Mouse (Mus musculus) heart, postnatal 0 days (tissue): Measurements from ENCODE around the gene Flywch1. TPM values are rescaled to one million over a fixed set of nuclear protein-coding genes. Genes with fewer than 3 reads are reported as not detected.

Experiments used
- ATAC-seq: fragments of 200-750 bp; cut with Nextera tagmentation; 2 replicates; pipeline ENCODE4 v1.8.0; 2017; ENCODE audit warnings: low read depth, moderate number of reproducible peaks, moderate library complexity; ENCODE audit not compliant: insufficient read depth
- DNase-seq: peaks from one replicate; pipeline ENCODE4 v3.0.0-alpha.2; 2016; ENCODE audit warnings: low spot score
- H3K27ac ChIP-seq: fragments of 300-500 bp; sonication (generic); 2 replicates; pipeline ENCODE4 v1.5.1; 2014; ENCODE audit warnings: low read depth, mild to moderate bottlenecking
- H3K27me3 ChIP-seq: fragments of 300-500 bp; sonication (generic); 2 replicates; pipeline ENCODE4 v1.6.1; 2014; ENCODE audit warnings: low read length, mixed read lengths; ENCODE audit not compliant: control insufficient read depth, insufficient read depth
- H3K36me3 ChIP-seq: fragments of 300-500 bp; sonication (generic); replicated peaks from 2 replicates; pipeline ENCODE4 v1.6.1; 2014; ENCODE audit warnings: low read length, mixed read lengths; ENCODE audit not compliant: control insufficient read depth, insufficient read depth
- H3K4me1 ChIP-seq: fragments of 300-500 bp; sonication (generic); 2 replicates; pipeline ENCODE4 v1.6.1; 2014; ENCODE audit warnings: antibody characterized with exemption; ENCODE audit not compliant: control insufficient read depth, insufficient read depth
- H3K4me2 ChIP-seq: fragments of 300-500 bp; sonication (generic); 2 replicates; pipeline ENCODE4 v1.6.1; 2014; ENCODE audit warnings: low read depth, mild to moderate bottlenecking, low read length, moderate library complexity
- H3K4me3 ChIP-seq: fragments of 300-500 bp; sonication (generic); 2 replicates; pipeline ENCODE4 v1.5.1; 2014; ENCODE audit warnings: low read depth, low read length
- H3K9ac ChIP-seq: fragments of 300-500 bp; sonication (generic); replicated peaks from 2 replicates; pipeline ENCODE4 v1.6.1; 2014; ENCODE audit warnings: low read depth, low read length, mixed read lengths
- H3K9me3 ChIP-seq: fragments of 300-500 bp; sonication (generic); replicated peaks from 2 replicates; pipeline ENCODE4 v1.6.1; 2016; ENCODE audit warnings: low read length; ENCODE audit not compliant: control insufficient read depth
- CTCF ChIP-seq: IDR thresholded peaks from 2 replicates; pipeline ENCODE4 v1.5.1; 2016; ENCODE audit warnings: antibody characterized with exemption, control low read depth, low read depth
- EP300 ChIP-seq: IDR thresholded peaks from 2 replicates; pipeline ENCODE4 v1.6.1; 2016; ENCODE audit warnings: antibody characterized with exemption, low read depth
- WGBS: fragments of 180-500 bp; shearing (Covaris S2); extraction: QIAGEN DNeasy Blood & Tissue Kit; methylation state at CpG from one replicate; pipeline ENCODE4 v1.1.7; 2014; 5-methylcytosine and 5-hydroxymethylcytosine counted together
- polyA plus RNA-seq: library from polyadenylated mRNA; unstranded; fragments of >200 nt; fragmentation: Nextera tagmentation; extraction: Ambion mirVana; gene quantifications from 2 replicates; pipeline ENCODE4 v1.2.1, GENCODE M21; 2015
- total RNA-seq: library from RNA; depleted of rRNA; stranded (reverse); fragments of >200 nt; gene quantifications from 2 replicates; pipeline ENCODE4 v1.2.3, GENCODE M21; 2014; ENCODE audit warnings: low replicate concordance

Gene Flywch1
- total and polyA plus RNA-seq, 2 experiments from 2014 or later: 34.8 to 72.2 TPM

DNA sequence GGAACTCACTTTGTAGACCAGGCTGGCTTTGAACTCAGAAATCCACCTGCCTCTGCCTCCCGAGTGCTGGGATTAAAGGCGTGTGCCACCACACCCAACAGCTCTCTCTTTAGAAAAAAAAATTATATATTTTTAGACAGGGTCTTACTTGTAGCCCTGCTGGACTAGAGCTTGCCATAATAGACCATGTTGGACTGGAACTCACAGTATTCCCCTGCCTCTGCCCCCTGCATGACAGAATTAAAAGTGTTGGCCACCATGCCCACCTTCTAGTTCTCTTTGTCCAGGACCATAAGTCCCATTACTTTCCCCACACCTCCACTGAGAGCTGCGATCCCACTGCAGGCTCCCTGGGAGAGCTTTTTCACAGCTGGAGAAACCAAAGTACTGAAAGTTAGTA, 23.9 kb downstream of the Flywch1 start:
- Histone ChIP-seq H3K9ac (no peak overlapping the region), H3K4me1 (peaks cover 5% of the 10 kb centered on the region), H3K4me3 (no peak overlapping the region), H3K27ac (no peak overlapping the region), H3K36me3 (peaks cover 13% of the 10 kb centered on the region), H3K4me2 (no peak overlapping the region), H3K27me3 (peaks cover 51% of the 10 kb centered on the region), H3K9me3 (no peaks in the 10 kb centered on the region)
- DNase-seq (no peak), ATAC-seq (no peak)
- 72% methylated on average over 3 of the region's 3 CpGs for WGBS
- TF ChIP-seq CTCF (no peak), EP300 (no peak)

DNA sequence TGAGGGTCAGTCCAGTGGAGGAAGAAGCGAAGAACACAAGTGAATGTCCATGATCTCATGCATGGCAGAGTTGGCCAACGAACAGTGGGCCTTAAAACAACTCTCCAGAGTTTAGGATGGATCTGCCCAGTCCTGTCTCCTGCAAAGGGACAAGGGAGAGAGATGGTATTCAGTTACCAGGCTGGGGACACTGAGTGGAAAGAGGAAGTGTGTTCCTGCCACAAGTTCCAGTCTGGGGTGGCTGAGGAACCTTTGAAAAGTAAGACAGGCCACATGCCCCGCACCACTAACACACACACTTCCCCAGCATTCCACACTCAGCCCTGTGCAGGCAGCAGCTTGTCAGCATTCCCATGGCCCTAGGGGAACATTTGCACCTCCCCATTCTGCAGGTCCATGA, 24.6 kb downstream of the Flywch1 start:
- DNase-seq: no peak
- Histone ChIP-seq H3K36me3 (peaks cover 6% of the 10 kb centered on the region; the same call in 1 of the 2 replicates), H3K4me2 (no peak overlapping the region), H3K4me1 (peaks cover 9% of the 10 kb centered on the region), H3K27ac (no peak overlapping the region), H3K4me3 (no peak overlapping the region), H3K27me3 (peaks cover 58% of the 10 kb centered on the region), H3K9ac (no peak overlapping the region), H3K9me3 (no peaks in the 10 kb centered on the region)
- TF ChIP-seq EP300: no peak
- no peak for TF ChIP-seq CTCF
- no peak for ATAC-seq
- whole genome bisulfite sequencing: 70% methylated on average over 3 of the region's 3 CpGs

- DNase-seq: no peak
- 5% methylated on average over 12 of the region's 12 CpGs for WGBS
- peaks cover 63% of the 10 kb centered on the region for H3K27me3 ChIP-seq
- no peak overlapping the region for H3K4me3 ChIP-seq
- peaks cover 2% of the 10 kb centered on the region; the same call in 1 of the 2 replicates for H3K36me3 ChIP-seq
- ATAC-seq: no peak
- no peak overlapping the region for H3K4me2 ChIP-seq
- TF ChIP-seq EP300 (no peak), CTCF (0 out of 2 replicates have a peak, but pooled peaks have one; percentile 6)
- H3K4me1 ChIP-seq: peaks cover 9% of the 10 kb centered on the region
- no peak overlapping the region for H3K9ac ChIP-seq
- H3K27ac ChIP-seq: no peak overlapping the region
- no peaks in the 10 kb centered on the region for H3K9me3 ChIP-seq
These were observed 25.1 kb downstream of the Flywch1 start for GRCm38 (mm10) chr17:23746311-23746710.

DNA sequence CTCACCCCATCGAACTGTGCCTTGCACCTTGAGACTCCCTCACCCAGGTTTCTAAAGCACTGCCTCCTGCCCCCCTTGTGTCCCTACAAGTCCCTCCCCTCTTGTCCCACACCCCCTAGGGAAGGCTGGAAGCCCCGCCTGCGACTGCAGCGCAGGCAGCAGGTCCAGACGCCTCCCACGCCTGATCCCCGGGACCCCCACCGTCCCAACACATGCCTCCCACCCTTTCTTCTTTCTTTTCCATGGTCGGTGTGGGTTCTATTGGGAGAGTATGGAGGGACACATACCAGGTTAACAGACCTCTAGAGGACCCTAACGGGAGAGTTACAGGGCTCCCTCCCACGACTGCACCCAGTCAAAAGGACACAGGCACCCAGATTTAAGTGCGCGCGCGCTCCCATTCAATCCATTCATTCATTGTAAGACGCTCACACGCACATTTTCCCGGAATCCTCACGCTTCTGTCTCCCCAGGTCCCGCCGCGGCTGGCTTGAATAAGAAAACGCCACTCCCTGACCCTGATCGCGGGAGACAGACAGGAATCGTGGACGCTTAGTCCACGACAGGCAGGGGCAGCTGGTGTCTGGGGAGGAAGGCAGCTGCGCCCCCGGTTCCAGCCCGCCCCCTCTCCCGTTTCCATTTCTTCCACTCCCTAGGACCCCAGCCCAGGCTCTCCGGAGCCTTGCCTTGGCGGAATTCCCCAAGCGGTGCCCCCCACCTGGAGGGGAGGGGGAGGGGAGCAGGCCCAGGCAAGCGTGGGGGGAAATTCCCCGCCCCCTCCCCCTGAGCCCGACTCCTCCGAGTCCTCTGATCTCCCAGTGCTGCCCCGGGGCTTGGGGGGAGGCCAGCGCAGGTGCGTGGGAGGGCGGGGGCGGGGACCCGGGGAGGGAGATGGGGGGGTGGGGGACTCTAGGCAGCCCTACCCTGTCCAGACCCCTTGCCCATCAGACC, 25.8 kb downstream of the Flywch1 start, which contains the start of gene Kremen2:
Gene Kremen2, minus strand, starts transcription at position 533 of the 951 bp plus-strand sequence.
- Histone ChIP-seq H3K4me3 (peak within 1 kb of the TSS; percentile 30), H3K27me3 (peaks cover 70% of the 10 kb centered on the region), H3K27ac (no peak within 1 kb of the TSS), H3K4me2 (peak within 1 kb of the TSS; percentile 38), H3K36me3 (no peaks in the 10 kb centered on the region), H3K9ac (no peak within 1 kb of the TSS), H3K9me3 (no peaks in the 10 kb centered on the region), H3K4me1 (peaks cover 12% of the 10 kb centered on the region)
- no peak for TF ChIP-seq CTCF
- no peak for TF ChIP-seq EP300
- WGBS: under 1% methylated on average over 44 of the region's 45 CpGs
- no peak for DNase-seq
- ATAC-seq: no peak

GRCm38 (mm10) chr17:23744651-23745050, 26.8 kb downstream of the Flywch1 start:
- Histone ChIP-seq H3K4me1 (peaks cover 14% of the 10 kb centered on the region), H3K4me2 (0 out of 2 replicates have a peak overlapping the region, but pooled peaks have one; percentile 38), H3K27ac (no peak overlapping the region), H3K27me3 (peaks cover 71% of the 10 kb centered on the region), H3K36me3 (no peaks in the 10 kb centered on the region), H3K4me3 (no peak overlapping the region; the same call in 1 of the 2 replicates), H3K9me3 (no peaks in the 10 kb centered on the region), H3K9ac (no peak overlapping the region)
- WGBS: 7% methylated on average over 14 of the region's 14 CpGs
- DNase-seq (no peak), ATAC-seq (no peak)
- TF ChIP-seq CTCF (no peak), EP300 (no peak)
